Mouse (Mus musculus) limb, embryonic 10.5 days (tissue): ENCODE results near the gene Clnk. TPM values are rescaled to one million over a fixed set of nuclear protein-coding genes. Genes with fewer than 3 reads are reported as not detected.

Source experiments
- DNase-seq: peaks from one replicate; pipeline ENCODE4 v3.0.0-alpha.2; 2017; ENCODE audit warnings: low spot score
- H3K27ac ChIP-seq: fragments of 300-500 bp; sonication (generic); 2 replicates; pipeline ENCODE4 v1.5.1; 2016; ENCODE audit warnings: mild to moderate bottlenecking
- H3K27me3 ChIP-seq: fragments of 300-500 bp; sonication (generic); 2 replicates; pipeline ENCODE4 v1.6.1; 2016; ENCODE audit warnings: low read depth, mild to moderate bottlenecking; ENCODE audit not compliant: poor library complexity, severe bottlenecking
- H3K36me3 ChIP-seq: fragments of 300-500 bp; sonication (generic); 2 replicates; pipeline ENCODE4 v1.6.1; 2016; ENCODE audit warnings: mild to moderate bottlenecking, moderate library complexity
- H3K4me1 ChIP-seq: fragments of 300-500 bp; sonication (generic); 2 replicates; pipeline ENCODE4 v1.6.1; 2016
- H3K4me3 ChIP-seq: fragments of 300-500 bp; sonication (generic); 2 replicates; pipeline ENCODE4 v1.5.1; 2016; ENCODE audit warnings: mild to moderate bottlenecking, moderate library complexity
- H3K9me3 ChIP-seq: fragments of 300-500 bp; sonication (generic); replicated peaks from 2 replicates; pipeline ENCODE4 v1.6.1; 2016; ENCODE audit warnings: mild to moderate bottlenecking
- WGBS: fragments of 180-500 bp; shearing (Covaris S2); methylation state at CpG from one replicate; pipeline ENCODE4 v1.1.7; 2016; 5-methylcytosine and 5-hydroxymethylcytosine counted together
- polyA plus RNA-seq: library from polyadenylated mRNA; unstranded; fragments of >200 nt; fragmentation: Nextera tagmentation; extraction: Ambion mirVana; gene quantifications from 2 replicates; pipeline ENCODE4 v1.2.1, GENCODE M21; 2016

Clnk gene
- polyA plus RNA-seq, 1 experiment from 2014 or later, result 0.14 TPM

GRCm38 (mm10) chr5:38696616-38697375 is 179.8 kb downstream of the Clnk start:
- WGBS, result 35% methylated on average over 8 of the region's 8 CpGs
- Histone ChIP-seq H3K4me3 (no peak overlapping the region), H3K27me3 (no peaks in the 10 kb centered on the region), H3K27ac (peak overlapping the region; percentile 66), H3K4me1 (peaks cover 12% of the 10 kb centered on the region), H3K9me3 (no peaks in the 10 kb centered on the region), H3K36me3 (no peaks in the 10 kb centered on the region)
- DNase-seq, result peak; percentile 35

GRCm38 (mm10) chr5:38692859-38693258 is 183.8 kb downstream of the Clnk start:
- 0 out of 2 replicates have a peak, but pooled peaks cover 4% of the 10 kb centered on the region for H3K27me3 ChIP-seq
- no peaks in the 10 kb centered on the region for H3K9me3 ChIP-seq
- H3K36me3 ChIP-seq, result no peaks in the 10 kb centered on the region
- peaks cover 15% of the 10 kb centered on the region for H3K4me1 ChIP-seq
- H3K27ac ChIP-seq, result no peak overlapping the region
- no peak for DNase-seq
- 92% methylated on average over 6 of the region's 6 CpGs for WGBS
- no peak overlapping the region for H3K4me3 ChIP-seq

GRCm38 (mm10) chr5:38689186-38689585 is 187.4 kb downstream of the Clnk start:
- WGBS, result 91% methylated on average over 6 of the region's 6 CpGs
- no peak for DNase-seq
- H3K4me3 ChIP-seq, result no peak overlapping the region
- 0 out of 2 replicates have a peak, but pooled peaks cover 4% of the 10 kb centered on the region for H3K27me3 ChIP-seq
- no peak overlapping the region for H3K27ac ChIP-seq
- H3K4me1 ChIP-seq, result peaks cover 11% of the 10 kb centered on the region
- H3K9me3 ChIP-seq, result no peaks in the 10 kb centered on the region
- no peaks in the 10 kb centered on the region for H3K36me3 ChIP-seq

GRCm38 (mm10) chr5:38687694-38688093 is 188.9 kb downstream of the Clnk start:
- Histone ChIP-seq H3K4me1 (peaks cover 23% of the 10 kb centered on the region), H3K36me3 (peaks cover 7% of the 10 kb centered on the region), H3K4me3 (no peak overlapping the region), H3K27me3 (0 out of 2 replicates have a peak, but pooled peaks cover 4% of the 10 kb centered on the region), H3K9me3 (no peaks in the 10 kb centered on the region), H3K27ac (peak overlapping the region; percentile 28; the same call in 1 of the 2 replicates)
- WGBS, result 94% methylated on average over 1 of the region's 1 CpGs
- DNase-seq, result no peak

- peak; percentile 87 for DNase-seq
- H3K36me3 ChIP-seq, result peaks cover 40% of the 10 kb centered on the region
- no peaks in the 10 kb centered on the region for H3K9me3 ChIP-seq
- 0 out of 2 replicates have a peak, but pooled peaks cover 3% of the 10 kb centered on the region for H3K27me3 ChIP-seq
- H3K4me1 ChIP-seq, result peaks cover 23% of the 10 kb centered on the region
- H3K27ac ChIP-seq, result peak within 1 kb of the TSS; percentile 97
- H3K4me3 ChIP-seq, result peak within 1 kb of the TSS; percentile 75
- under 1% methylated on average over 89 of the region's 89 CpGs for WGBS
Observed at GRCm38 (mm10) chr5:38684164-38684911, 192.3 kb downstream of the Clnk start, which contains the start of gene Zfp518b. Gene Zfp518b, minus strand, starts transcription at chr5:38684826.

GRCm38 (mm10) chr5:38658836-38659235 is 217.8 kb downstream of the Clnk start:
- no peaks in the 10 kb centered on the region for H3K36me3 ChIP-seq
- no peak overlapping the region for H3K4me3 ChIP-seq
- no peak for DNase-seq
- no peaks in the 10 kb centered on the region for H3K9me3 ChIP-seq
- 88% methylated on average over 5 of the region's 5 CpGs for WGBS
- H3K4me1 ChIP-seq, result no peaks in the 10 kb centered on the region
- no peaks in the 10 kb centered on the region for H3K27me3 ChIP-seq
- H3K27ac ChIP-seq, result no peak overlapping the region

Other genes starting within 250 kb of the Clnk start
- gene Zfp518b, start 192.0 kb downstream of the Clnk start, polyA plus RNA-seq, result 38.9 and 42.3 TPM in 2 replicates